Mouse (Mus musculus): ENCODE data around the gene Glo1.

- TF ChIP-seq CTCF (IDR thresholded peaks at IDR 0.05; ENCODE audit: low read depth), result no peak
- TF ChIP-seq EP300 (optimal IDR thresholded peaks at IDR 0.05), result no peak
Observed at GRCm38 (mm10) chr17:30570971-30571370, 55.7 kb downstream of the Glo1 start.
